Mouse (Mus musculus): ENCODE data around the gene Fam107a.

DNA sequence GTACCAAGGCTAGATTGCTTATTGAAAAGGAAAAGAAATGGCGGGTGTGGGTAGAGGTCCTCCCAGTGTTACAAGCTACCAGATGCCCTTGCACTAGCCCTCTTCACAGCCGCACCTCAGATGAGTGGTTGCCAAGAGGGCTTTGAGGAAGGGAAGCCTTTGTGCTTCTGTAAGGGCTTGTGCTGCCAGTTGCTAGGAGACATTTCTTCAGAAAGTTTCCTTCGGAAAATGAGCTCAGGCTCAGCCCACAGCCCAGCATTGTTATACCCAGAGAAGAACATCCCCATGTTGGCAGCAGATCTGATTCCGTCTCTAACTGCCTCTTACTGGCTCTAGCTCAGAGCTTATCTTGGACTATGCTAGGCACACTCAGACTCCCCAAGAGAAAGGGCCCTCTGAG, 11.7 kb upstream of the Fam107a start:
- TF ChIP-seq CTCF (IDR thresholded peaks at IDR 0.05; ENCODE audit: insufficient read depth, low read length), result no peak
- no peak for TF ChIP-seq POLR2A (IDR thresholded peaks at IDR 0.05; ENCODE audit: borderline replicate concordance, extremely low read depth, low read depth, low read length)
